Mouse (Mus musculus): ENCODE results near the gene Rasal1. TPM values are rescaled to one million over a fixed set of nuclear protein-coding genes. Genes with fewer than 3 reads are reported as not detected.

Gene Rasal1
- polyA plus RNA-seq, 1 experiment from 2014 or later, result 0.27 TPM

GRCm38 (mm10) chr5:120647361-120647760, 1.3 kb upstream of the Rasal1 start:
- Histone ChIP-seq H3K4me2 (no peak overlapping the region), H3K4me1 (peaks cover 18% of the 10 kb centered on the region), H3K4me3 (no peak overlapping the region), H3K27ac (no peak overlapping the region), H3K9ac (no peak overlapping the region), H3K36me3 (ENCODE audit: poor library complexity, severe bottlenecking) (no peaks in the 10 kb centered on the region), H3K27me3 (peaks cover 50% of the 10 kb centered on the region), H3K9me3 (replicated peaks) (no peaks in the 10 kb centered on the region)
- WGBS, result 85% methylated on average over 4 of the region's 4 CpGs
- no peak for ATAC-seq

DNA sequence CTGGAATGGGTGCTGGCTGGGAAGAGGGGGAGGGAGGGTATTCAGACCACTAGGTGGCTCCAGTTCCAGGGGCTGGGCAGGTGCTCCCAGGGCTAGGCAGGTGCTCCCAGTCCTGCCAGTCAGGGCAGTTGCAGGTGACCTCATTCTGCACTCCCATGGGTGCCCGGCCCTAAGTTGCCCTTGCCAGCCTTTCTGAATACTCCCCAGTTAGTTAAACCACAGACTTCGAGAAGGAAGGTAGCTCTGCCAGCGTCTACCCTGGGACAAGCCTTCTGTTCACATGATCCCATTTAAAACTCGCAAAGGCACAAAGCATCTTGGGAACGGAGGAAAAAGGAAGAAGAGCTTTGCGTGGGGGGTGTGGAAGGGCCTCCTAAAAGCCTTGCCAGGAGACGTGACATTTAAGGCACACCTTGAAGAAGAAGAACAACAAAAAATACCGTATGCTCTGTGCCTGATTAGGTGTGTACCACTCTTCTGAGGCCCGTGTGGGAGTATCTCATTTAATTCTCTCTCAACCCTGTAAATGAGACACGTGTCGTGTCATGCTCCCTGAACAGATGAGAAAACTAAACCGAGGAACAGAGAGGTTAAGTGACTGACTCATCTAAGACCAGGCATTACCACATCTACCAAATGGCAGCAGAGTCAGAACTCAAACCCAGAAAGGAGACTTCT, 659 bp upstream of the Rasal1 start:
- peaks cover 50% of the 10 kb centered on the region for H3K27me3 ChIP-seq
- H3K27ac ChIP-seq, result no peak overlapping the region
- no peaks in the 10 kb centered on the region for H3K9me3 ChIP-seq (replicated peaks)
- no peaks in the 10 kb centered on the region for H3K36me3 ChIP-seq (ENCODE audit: poor library complexity, severe bottlenecking)
- peak overlapping the region; percentile 53; the same call in 1 of the 2 replicates for H3K4me2 ChIP-seq
- no peak for ATAC-seq
- no peak overlapping the region for H3K4me3 ChIP-seq
- H3K9ac ChIP-seq, result no peak overlapping the region
- peaks cover 18% of the 10 kb centered on the region for H3K4me1 ChIP-seq
- 42% methylated on average over 12 of the region's 12 CpGs for WGBS

- no peak overlapping the region for H3K9ac ChIP-seq
- peak; percentile 43; the same call in 1 of the 2 replicates for ATAC-seq
Observed at GRCm38 (mm10) chr5:120649374-120649933, 842 bp downstream of the Rasal1 start.

DNA sequence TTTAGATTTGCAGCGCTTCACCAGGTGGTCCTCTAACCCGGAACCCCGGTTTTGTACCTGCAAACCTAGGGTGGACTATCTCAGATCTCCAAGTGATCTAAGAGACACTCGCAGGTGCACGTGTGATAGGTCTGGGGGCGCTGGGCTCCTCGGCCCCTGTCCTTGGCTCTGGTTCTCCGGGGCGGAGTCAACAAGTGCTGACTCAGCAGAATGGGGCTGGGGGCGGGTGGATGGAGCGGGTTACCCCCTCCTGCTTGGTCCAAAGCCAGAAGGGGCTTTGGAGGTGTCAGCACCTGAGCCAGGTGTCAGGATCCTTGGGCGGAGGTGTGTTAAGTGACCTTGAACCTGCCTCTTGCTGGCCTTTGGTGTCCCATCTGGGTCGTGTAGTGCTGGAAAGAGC, 1.3 kb downstream of the Rasal1 start:
- no peak overlapping the region for H3K27ac ChIP-seq
- H3K9me3 ChIP-seq (replicated peaks), result no peaks in the 10 kb centered on the region
- H3K4me1 ChIP-seq, result peaks cover 14% of the 10 kb centered on the region
- no peak overlapping the region for H3K4me3 ChIP-seq
- H3K27me3 ChIP-seq, result peaks cover 50% of the 10 kb centered on the region
- WGBS, result 20% methylated on average over 13 of the region's 13 CpGs
- H3K4me2 ChIP-seq, result no peak overlapping the region
- ATAC-seq, result no peak
- no peaks in the 10 kb centered on the region for H3K36me3 ChIP-seq (ENCODE audit: poor library complexity, severe bottlenecking)
- no peak overlapping the region for H3K9ac ChIP-seq

More at GRCm38 (mm10) chr5:120649374-120649933, 842 bp downstream of the Rasal1 start:
- 1% methylated on average over 21 of the region's 21 CpGs for WGBS
- Histone ChIP-seq H3K4me2 (peak overlapping the region; percentile 53), H3K4me3 (peak overlapping the region; percentile 23), H3K9me3 (replicated peaks) (no peaks in the 10 kb centered on the region), H3K4me1 (peaks cover 14% of the 10 kb centered on the region), H3K27me3 (peaks cover 50% of the 10 kb centered on the region), H3K36me3 (ENCODE audit: poor library complexity, severe bottlenecking) (no peaks in the 10 kb centered on the region), H3K27ac (no peak overlapping the region)

GRCm38 (mm10) chr5:120651230-120651629, 2.6 kb downstream of the Rasal1 start:
- ATAC-seq, result no peak
- Histone ChIP-seq H3K27me3 (peaks cover 50% of the 10 kb centered on the region), H3K4me2 (no peak overlapping the region), H3K27ac (no peak overlapping the region), H3K9ac (no peak overlapping the region), H3K9me3 (replicated peaks) (no peaks in the 10 kb centered on the region), H3K4me1 (peaks cover 14% of the 10 kb centered on the region), H3K36me3 (ENCODE audit: poor library complexity, severe bottlenecking) (no peaks in the 10 kb centered on the region), H3K4me3 (no peak overlapping the region)
- 90% methylated on average over 5 of the region's 5 CpGs for WGBS

DNA sequence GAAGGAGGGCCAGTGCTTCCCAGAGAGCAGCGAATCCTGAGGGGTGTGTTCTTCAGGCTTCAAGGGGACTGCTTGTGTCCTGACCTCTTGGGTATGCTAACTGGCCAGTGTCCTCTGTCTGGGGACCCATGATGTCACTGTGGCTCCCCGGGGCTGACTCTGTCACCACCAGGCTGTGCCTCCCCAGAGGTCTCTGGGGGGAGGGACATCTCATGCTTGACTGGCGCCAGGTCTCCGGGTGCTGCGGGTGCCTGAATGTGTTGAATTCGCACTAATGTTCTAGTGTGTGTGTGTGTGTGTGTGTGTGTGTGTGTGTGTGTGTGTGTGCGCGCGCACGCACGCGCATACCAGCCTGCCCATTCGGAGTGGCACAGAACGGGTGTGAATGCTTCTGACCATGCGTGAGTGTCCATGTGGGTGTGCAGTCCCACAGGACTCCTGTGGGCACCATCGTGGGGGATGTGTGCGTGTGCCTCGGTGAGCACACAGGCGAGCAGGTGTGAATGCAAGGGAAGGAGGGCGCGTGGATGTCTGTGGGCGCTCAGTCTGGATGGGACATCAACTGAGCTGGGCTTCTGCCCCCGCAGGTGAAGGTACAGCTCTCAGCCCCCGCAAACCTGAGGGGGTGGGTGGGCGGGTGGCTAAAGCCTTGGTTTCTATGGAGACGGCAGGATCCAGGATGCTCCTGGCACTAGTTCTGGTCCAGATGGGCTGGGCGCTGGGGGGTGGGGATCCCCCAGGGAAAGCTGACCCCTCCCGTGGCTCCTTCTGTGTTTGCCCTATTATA, 4.5 kb downstream of the Rasal1 start:
- peaks cover 14% of the 10 kb centered on the region for H3K4me1 ChIP-seq
- H3K27me3 ChIP-seq, result peaks cover 35% of the 10 kb centered on the region
- peak overlapping the region; percentile 41; the same call in 1 of the 2 replicates for H3K27ac ChIP-seq
- H3K9me3 ChIP-seq (replicated peaks), result no peaks in the 10 kb centered on the region
- H3K4me2 ChIP-seq, result no peak overlapping the region
- H3K4me3 ChIP-seq, result no peak overlapping the region
- H3K36me3 ChIP-seq (ENCODE audit: poor library complexity, severe bottlenecking), result no peaks in the 10 kb centered on the region
- ATAC-seq, result no peak
- 75% methylated on average over 28 of the region's 28 CpGs for WGBS
- no peak overlapping the region for H3K9ac ChIP-seq

DNA sequence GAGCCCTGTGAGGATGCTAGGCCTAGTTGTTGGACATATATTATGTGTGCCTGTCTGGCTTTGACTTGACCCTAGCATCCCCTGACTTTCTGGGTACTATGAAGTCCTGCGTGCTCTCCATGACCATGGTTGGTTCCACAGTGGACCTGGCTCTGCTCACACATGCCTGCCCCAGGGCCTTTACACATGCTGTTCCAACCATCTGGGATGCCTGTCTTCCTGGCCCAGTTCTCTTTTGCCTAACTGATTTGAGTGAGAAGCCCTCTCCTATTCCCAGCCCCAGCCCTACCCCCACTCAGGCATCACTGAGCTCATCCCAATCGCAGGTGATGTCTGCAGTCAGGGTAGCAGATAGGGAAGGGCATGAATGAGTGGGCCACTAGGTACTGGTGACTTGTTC, 5.3 kb downstream of the Rasal1 start:
- Histone ChIP-seq H3K27me3 (peaks cover 27% of the 10 kb centered on the region), H3K9ac (no peak overlapping the region), H3K4me3 (no peak overlapping the region), H3K27ac (peak overlapping the region; percentile 41; the same call in 1 of the 2 replicates), H3K4me1 (peaks cover 8% of the 10 kb centered on the region), H3K36me3 (ENCODE audit: poor library complexity, severe bottlenecking) (no peaks in the 10 kb centered on the region), H3K4me2 (no peak overlapping the region), H3K9me3 (replicated peaks) (no peaks in the 10 kb centered on the region)
- ATAC-seq, result no peak
- 90% methylated on average over 2 of the region's 2 CpGs for WGBS

GRCm38 (mm10) chr5:120656281-120656751, 7.7 kb downstream of the Rasal1 start:
- Histone ChIP-seq H3K27ac (peak overlapping the region; percentile 31; the same call in 1 of the 2 replicates), H3K4me1 (0 out of 2 replicates have a peak, but pooled peaks cover 3% of the 10 kb centered on the region), H3K4me3 (no peak overlapping the region), H3K27me3 (peaks cover 4% of the 10 kb centered on the region; the same call in 1 of the 2 replicates), H3K9ac (no peak overlapping the region), H3K36me3 (ENCODE audit: poor library complexity, severe bottlenecking) (no peaks in the 10 kb centered on the region), H3K4me2 (no peak overlapping the region), H3K9me3 (replicated peaks) (no peaks in the 10 kb centered on the region)
- ATAC-seq, result no peak; the same call in 1 of the 2 replicates
- WGBS, result 83% methylated on average over 12 of the region's 12 CpGs

DNA sequence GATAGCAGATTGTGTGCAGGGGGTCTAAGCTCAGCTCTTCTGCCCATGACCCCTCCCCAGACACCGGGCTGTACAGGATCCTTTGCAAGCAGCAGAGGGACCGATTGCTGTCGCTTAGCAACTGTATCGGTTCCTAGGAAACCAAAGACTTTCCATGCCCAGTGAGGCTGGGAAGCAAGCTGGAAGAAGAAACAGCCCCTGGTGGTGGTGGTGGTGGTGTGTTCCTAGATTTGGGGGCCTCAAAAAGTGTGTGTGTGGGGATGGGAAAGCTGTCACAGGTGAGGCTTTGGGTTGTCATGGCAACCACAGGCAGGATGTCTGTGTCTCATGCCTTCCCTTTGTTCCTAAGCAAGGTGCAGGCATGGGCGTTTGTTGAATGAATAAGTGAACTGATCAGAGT, 12.2 kb downstream of the Rasal1 start:
- no peaks in the 10 kb centered on the region for H3K36me3 ChIP-seq (ENCODE audit: poor library complexity, severe bottlenecking)
- ATAC-seq, result peak; percentile 61; the same call in 1 of the 2 replicates

DNA sequence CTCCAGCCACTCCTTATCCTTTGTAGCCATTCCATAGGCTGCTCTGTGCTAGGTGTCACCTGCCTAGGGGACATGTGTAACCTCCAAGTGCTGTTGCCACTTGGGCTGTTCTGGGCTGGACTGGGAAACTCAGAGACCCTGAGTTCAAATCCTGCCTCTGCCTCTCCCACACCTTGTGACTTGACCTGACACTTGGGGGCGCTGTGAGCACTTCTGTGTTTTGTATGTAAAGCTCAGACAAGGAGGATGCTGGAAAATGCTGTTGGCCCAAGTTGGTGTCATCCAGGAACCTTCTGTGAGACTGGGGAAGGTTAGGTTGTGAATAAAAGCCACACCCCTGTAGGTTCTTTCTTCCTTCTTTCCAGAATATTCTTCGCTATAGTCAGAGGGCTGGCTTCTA, 16.3 kb downstream of the Rasal1 start:
- Histone ChIP-seq H3K4me3 (no peak overlapping the region), H3K36me3 (ENCODE audit: poor library complexity, severe bottlenecking) (no peaks in the 10 kb centered on the region), H3K4me2 (no peak overlapping the region), H3K27ac (no peak overlapping the region), H3K27me3 (peaks cover 14% of the 10 kb centered on the region; the same call in 1 of the 2 replicates), H3K9me3 (replicated peaks) (no peaks in the 10 kb centered on the region), H3K9ac (no peak overlapping the region), H3K4me1 (0 out of 2 replicates have a peak, but pooled peaks cover 3% of the 10 kb centered on the region)
- no peak for ATAC-seq
- 58% methylated on average over 2 of the region's 2 CpGs for WGBS

More for the DNA sequence above, 12.2 kb downstream of the Rasal1 start:
- 37% methylated on average over 5 of the region's 5 CpGs for WGBS
- H3K4me2 ChIP-seq, result no peak overlapping the region
- H3K4me1 ChIP-seq, result 0 out of 2 replicates have a peak, but pooled peaks cover 3% of the 10 kb centered on the region
- H3K4me3 ChIP-seq, result no peak overlapping the region
- H3K27me3 ChIP-seq, result no peaks in the 10 kb centered on the region
- peak overlapping the region; percentile 41; the same call in 1 of the 2 replicates for H3K27ac ChIP-seq
- no peaks in the 10 kb centered on the region for H3K9me3 ChIP-seq (replicated peaks)
- no peak overlapping the region for H3K9ac ChIP-seq

GRCm38 (mm10) chr5:120668761-120669160, 20.1 kb downstream of the Rasal1 start:
- WGBS, result 76% methylated on average over 7 of the region's 7 CpGs
- Histone ChIP-seq H3K4me2 (no peak overlapping the region), H3K27me3 (peaks cover 14% of the 10 kb centered on the region; the same call in 1 of the 2 replicates), H3K36me3 (ENCODE audit: poor library complexity, severe bottlenecking) (no peaks in the 10 kb centered on the region), H3K9ac (no peak overlapping the region), H3K4me3 (no peak overlapping the region), H3K9me3 (replicated peaks) (no peaks in the 10 kb centered on the region), H3K27ac (no peak overlapping the region), H3K4me1 (no peaks in the 10 kb centered on the region)
- ATAC-seq, result no peak

DNA sequence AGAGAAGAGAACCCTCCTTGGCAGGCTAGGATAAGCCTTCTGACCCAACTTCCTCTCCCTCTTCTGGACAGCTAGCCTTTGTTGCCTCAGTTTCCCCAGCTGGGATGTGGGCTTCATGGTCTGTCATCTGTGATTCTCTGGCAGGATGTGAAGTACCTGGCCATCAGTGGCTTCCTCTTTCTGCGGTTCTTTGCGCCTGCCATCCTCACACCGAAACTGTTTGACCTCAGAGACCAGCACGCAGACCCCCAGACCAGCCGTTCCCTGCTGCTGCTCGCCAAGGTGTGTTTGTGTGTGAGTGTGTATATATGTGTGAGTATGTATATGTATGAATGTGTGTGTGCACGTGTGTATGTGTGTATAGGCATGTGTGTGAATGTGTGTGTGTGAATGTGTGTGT, 21.5 kb downstream of the Rasal1 start:
- Histone ChIP-seq H3K4me3 (no peak overlapping the region), H3K36me3 (ENCODE audit: poor library complexity, severe bottlenecking) (no peaks in the 10 kb centered on the region), H3K27ac (no peak overlapping the region), H3K4me2 (no peak overlapping the region), H3K9ac (no peak overlapping the region), H3K9me3 (replicated peaks) (no peaks in the 10 kb centered on the region), H3K27me3 (peaks cover 14% of the 10 kb centered on the region; the same call in 1 of the 2 replicates), H3K4me1 (peaks cover 9% of the 10 kb centered on the region)
- 91% methylated on average over 7 of the region's 7 CpGs for WGBS
- ATAC-seq, result no peak
